Mouse (Mus musculus) heart, adult 2 months (tissue): ENCODE results near the gene Map3k12.

Source experiments
- CTCF ChIP-seq: fragments of 200-600 bp; IDR thresholded peaks from 2 replicates; pipeline ENCODE4 v1.8.1; 2022; ENCODE audit warnings: antibody characterized with exemption, mild to moderate bottlenecking, moderate library complexity
- EP300 ChIP-seq: fragments of 200-500 bp; IDR thresholded peaks from 2 replicates; pipeline ENCODE4 v1.6.1; 2011; ENCODE audit warnings: low read depth, low read length, control low read depth; ENCODE audit not compliant: insufficient read depth
- POLR2A ChIP-seq: fragments of 200-500 bp; IDR thresholded peaks from 2 replicates; pipeline ENCODE4 v1.6.1; 2011; ENCODE audit warnings: mild to moderate bottlenecking, low read depth, low read length, control low read depth; ENCODE audit not compliant: insufficient read depth

- TF ChIP-seq POLR2A: no peak
- no peak for TF ChIP-seq CTCF
- TF ChIP-seq EP300: no peak
These were observed 2.0 kb upstream of the Map3k12 start for GRCm38 (mm10) chr15:102518859-102519201.
